8 mouse cellular contexts compared by ENCODE assay signal in the genomic region with DNA sequence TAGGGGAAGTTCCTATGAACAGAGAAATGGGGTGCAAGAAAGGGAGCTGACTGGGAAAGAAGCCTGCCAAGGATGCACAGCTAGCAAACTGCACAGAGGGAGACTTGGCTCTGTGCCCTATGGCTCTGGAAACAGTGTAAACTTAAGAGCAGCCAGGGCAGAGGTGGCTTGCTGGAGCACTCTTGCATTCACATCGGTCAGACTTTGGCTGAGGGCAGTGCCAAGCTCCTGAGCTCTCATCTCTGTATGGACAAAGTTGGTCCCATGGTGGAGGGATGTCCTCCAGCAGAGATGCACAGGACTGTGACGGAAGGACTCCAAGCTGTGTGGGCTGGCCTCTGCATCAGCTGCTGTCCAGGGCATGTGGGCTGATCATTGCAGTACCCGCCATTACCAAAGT. TPM values are rescaled to one million over a fixed set of nuclear protein-coding genes. Genes with fewer than 3 reads are reported as not detected.
DNase-seq lines count a peak whose midpoint lies in the region; ATAC-seq lines count a peak whose summit lies in the region.

No protein-coding gene starts in this region.

- no peaks in the 10 kb centered on the region for H3K27me3 ChIP-seq in embryonic facial prominence, embryonic 13.5 days
- no peaks in the 10 kb centered on the region for H3K27me3 ChIP-seq in embryonic facial prominence, embryonic 10.5 days (replicated peaks; ENCODE audit: low read depth, poor library complexity, severe bottlenecking)

- no peak overlapping the region for H3K4me3 ChIP-seq in embryonic facial prominence, embryonic 13.5 days
- H3K4me3 ChIP-seq in embryonic facial prominence, embryonic 10.5 days = no peak overlapping the region

- H3K36me3 ChIP-seq in embryonic facial prominence, embryonic 13.5 days = no peaks in the 10 kb centered on the region
- H3K36me3 ChIP-seq in embryonic facial prominence, embryonic 10.5 days (replicated peaks) = no peaks in the 10 kb centered on the region

- no peak for ATAC-seq in embryonic facial prominence, embryonic 13.5 days (ENCODE audit: insufficient number of reproducible peaks, insufficient read depth, low FRiP score, low TSS enrichment, low read depth)

- no peak overlapping the region for H3K9ac ChIP-seq in embryonic facial prominence, embryonic 13.5 days

- H3K9me3 ChIP-seq in embryonic facial prominence, embryonic 13.5 days = no peaks in the 10 kb centered on the region
- H3K9me3 ChIP-seq in embryonic facial prominence, embryonic 10.5 days = no peaks in the 10 kb centered on the region

- WGBS in embryonic facial prominence, embryonic 13.5 days = 77% methylated on average over 3 of the region's 3 CpGs
- 91% methylated on average over 3 of the region's 3 CpGs for WGBS in embryonic facial prominence, embryonic 10.5 days

- no peak overlapping the region for H3K4me2 ChIP-seq in embryonic facial prominence, embryonic 13.5 days

- peaks cover 39% of the 10 kb centered on the region for H3K4me1 ChIP-seq in embryonic facial prominence, embryonic 13.5 days
- peaks cover 9% of the 10 kb centered on the region for H3K4me1 ChIP-seq in embryonic facial prominence, embryonic 10.5 days

- no peak for DNase-seq in embryonic facial prominence, embryonic 10.5 days (ENCODE audit: low spot score)
- peak; percentile 56 for DNase-seq in urinary bladder, postnatal 14 days (ENCODE audit: low spot score)
- DNase-seq in urinary bladder, adult 2 months (ENCODE audit: low spot score) = no peak
- DNase-seq in kidney, postnatal 25 days = peak; percentile 92 to 94
- DNase-seq in testis, postnatal 14 days (ENCODE audit: low spot score) = peak; percentile 46
- no peak for DNase-seq in thymus, adult 18-20 months
- no peak for DNase-seq in spleen, postnatal 4 days (ENCODE audit: low spot score in 2 of 2)

- peak overlapping the region; percentile 48; the same call in 1 of the 2 replicates for H3K27ac ChIP-seq in embryonic facial prominence, embryonic 13.5 days
- H3K27ac ChIP-seq in embryonic facial prominence, embryonic 10.5 days (replicated peaks) = no peak overlapping the region

RNA-seq across cellular contexts. Expression of a gene that starts 8.5 kb away (rescaled TPM):
- polyA plus RNA-seq in embryonic facial prominence, embryonic 13.5 days (2015; fragmentation: Nextera tagmentation; extraction: Ambion mirVana) = 33.0 and 39.6 TPM in 2 replicates
- 13.7 and 16.2 TPM in 2 replicates for polyA plus RNA-seq in embryonic facial prominence, embryonic 10.5 days (2016; fragmentation: Nextera tagmentation; extraction: Ambion mirVana)
- 26.4 and 29.6 TPM in 2 replicates for polyA plus RNA-seq in urinary bladder, adult 2 months (2012; rRNA removed)

Comparison
In these comparisons a context has a peak if more than half of its experiments do, and no peak if none do; other contexts are left out.
1. DNase-seq: peak in urinary bladder, postnatal 14 days (single experiment), kidney, postnatal 25 days (2 of 2) and testis, postnatal 14 days (single experiment); none in embryonic facial prominence, embryonic 10.5 days (single experiment), urinary bladder, adult 2 months (single experiment), thymus, adult 18-20 months (0 of 2) and spleen, postnatal 4 days (0 of 2).